Comparison of ENCODE assay signal across 14 mouse cellular contexts in the genomic region with DNA sequence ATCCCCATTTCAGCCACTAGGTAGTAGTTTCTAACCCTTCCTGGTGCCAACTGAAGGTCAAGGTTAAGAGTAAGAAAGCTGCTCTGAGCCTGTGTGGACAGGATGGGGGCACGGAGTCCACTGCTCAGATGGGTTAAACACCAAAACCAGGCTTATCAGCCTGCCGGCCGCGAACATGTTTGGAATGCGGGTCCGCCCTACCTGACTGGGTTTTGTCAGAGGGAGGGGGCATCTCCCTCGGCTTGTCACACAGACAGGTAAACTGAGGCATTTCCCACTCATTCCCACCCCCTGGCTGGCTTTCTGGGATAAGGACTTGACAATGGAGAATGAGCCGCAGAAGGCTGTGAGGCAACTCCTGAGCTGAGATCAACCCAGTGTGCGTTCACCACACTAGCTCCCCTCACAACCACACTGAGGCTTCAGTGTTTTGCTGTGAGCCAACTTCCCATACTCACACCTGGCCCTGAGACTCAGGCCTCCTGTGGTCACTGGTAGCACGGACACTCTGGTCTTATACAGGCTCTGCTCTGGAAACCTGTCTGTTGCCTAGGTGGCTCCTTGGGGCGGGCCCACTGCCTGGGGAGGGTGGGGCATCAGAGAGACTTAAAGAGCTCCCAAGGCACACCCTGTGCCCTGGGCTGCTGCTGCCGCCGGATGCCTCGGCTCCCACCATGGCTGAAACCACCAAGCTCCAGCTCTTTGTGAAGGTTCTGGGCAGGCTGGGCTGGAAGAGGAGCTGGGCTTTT. TPM values are rescaled to one million over a fixed set of nuclear protein-coding genes. Genes with fewer than 3 reads are reported as not detected.
A peak's percentile ranks its signal among the peaks of the same experiment; 100 is the strongest.
DNase-seq lines count a peak whose midpoint lies in the region; ATAC-seq lines count a peak whose summit lies in the region.
"Had no signal": no experiment of that assay in that cellular context is flagged by ENCODE, and none has a peak within 500 bp of the region (broad histone marks: within the 10 kb centered on the region; RNA-seq: fewer than 3 reads in every experiment).

A gene (plus strand): TSS at position 634 of the 749 bp plus-strand sequence.

- H3K4me2 ChIP-seq in intestine, embryonic 14.5 days (ENCODE audit: low read length), result no peak within 1 kb of the TSS
- H3K4me2 ChIP-seq: embryonic facial prominence, embryonic 12.5 days; midbrain, embryonic 15.5 days; neural tube, embryonic 13.5 days had no signal

- no peaks in the 10 kb centered on the region for H3K9me3 ChIP-seq in intestine, embryonic 14.5 days (ENCODE audit: control insufficient read depth, low read length)
- H3K9me3 ChIP-seq: embryonic facial prominence, embryonic 12.5 days; midbrain, embryonic 15.5 days; neural tube, embryonic 13.5 days had no signal

- DNase-seq in kidney, postnatal 10 days, result peak; percentile 40
- no peak for DNase-seq in kidney, adult 8-10 months
- DNase-seq in ZHBTc4 (ENCODE audit: low read depth, low spot score), result peak; percentile 67
- no peak for DNase-seq in intestine, embryonic 14.5 days (ENCODE audit: low spot score)
- peak; percentile 80 for DNase-seq in lung, postnatal 10 days
- no peak for DNase-seq in adipocyte (ENCODE audit: low spot score)
- no peak for DNase-seq in B cell, adult 2 months
- DNase-seq: heart, adult 2 months had no signal

- H3K27me3 ChIP-seq in intestine, embryonic 14.5 days (replicated peaks; ENCODE audit: control insufficient read depth, insufficient read depth, low read length), result no peaks in the 10 kb centered on the region
- H3K27me3 ChIP-seq: embryonic facial prominence, embryonic 12.5 days; midbrain, embryonic 15.5 days; neural tube, embryonic 13.5 days had no signal

- ATAC-seq in intestine, embryonic 14.5 days (replicated peaks; ENCODE audit: low FRiP score, low TSS enrichment, low read depth), result 0 out of 2 replicates have a peak, but pooled peaks have one; percentile 13
- no peak for ATAC-seq in erythroid progenitor cell, adult 5-6 weeks (replicated peaks; ENCODE audit: low FRiP score, poor library complexity, severe bottlenecking)
- ATAC-seq: inflammation-experienced regulatory T-cells, adult 6 months; midbrain, embryonic 15.5 days had no signal

- H3K27ac ChIP-seq in intestine, embryonic 14.5 days (ENCODE audit: low read depth), result no peak within 1 kb of the TSS
- H3K27ac ChIP-seq: embryonic facial prominence, embryonic 12.5 days; heart, adult 2 months; liver, embryonic 14.5 days; midbrain, embryonic 15.5 days; neural tube, embryonic 13.5 days had no signal

- H3K4me3 ChIP-seq in intestine, embryonic 14.5 days (ENCODE audit: low read depth, low read length), result no peak within 1 kb of the TSS
- H3K4me3 ChIP-seq: embryonic facial prominence, embryonic 12.5 days; heart, adult 2 months; midbrain, embryonic 15.5 days; neural tube, embryonic 13.5 days had no signal

- H3K36me3 ChIP-seq in intestine, embryonic 14.5 days (ENCODE audit: control insufficient read depth, insufficient read depth, low read length), result 0 out of 2 replicates have a peak, but pooled peaks cover 5% of the 10 kb centered on the region

- H3K4me1 ChIP-seq in intestine, embryonic 14.5 days (replicated peaks; ENCODE audit: control insufficient read depth, insufficient read depth, low read length), result peaks cover 13% of the 10 kb centered on the region; the same call in 1 of the 2 replicates

- 49% methylated on average over 14 of the region's 14 CpGs for WGBS in intestine, embryonic 14.5 days

- H3K9ac ChIP-seq in intestine, embryonic 14.5 days (ENCODE audit: low read length), result no peak within 1 kb of the TSS
- H3K9ac ChIP-seq: embryonic facial prominence, embryonic 12.5 days; liver, embryonic 14.5 days; midbrain, embryonic 15.5 days; neural tube, embryonic 13.5 days had no signal

RNA-seq across cellular contexts. Expression of the gene that starts here (rescaled TPM):
- 1.8 and 2.0 TPM in 2 replicates for polyA plus RNA-seq in intestine, embryonic 14.5 days (2014; fragmentation: Nextera tagmentation; extraction: Ambion mirVana)
- not detected in 2 replicates for total RNA-seq in erythroid progenitor cell, adult 5-6 weeks (2015; ENCODE audit: low replicate concordance)
- not detected in 2 replicates for total RNA-seq in erythroid progenitor cell, adult 5-6 weeks (2017; ENCODE audit: low replicate concordance)

Comparison
In these comparisons a context has a peak if more than half of its experiments do, and no peak if none do; other contexts are left out.
1. DNase-seq: peak in kidney, postnatal 10 days (single experiment), ZHBTc4 (single experiment) and lung, postnatal 10 days (single experiment); none in kidney, adult 8-10 months (0 of 2), intestine, embryonic 14.5 days (single experiment), adipocyte (single experiment) and B cell, adult 2 months (0 of 2).